Mouse (Mus musculus) layer of hippocampus, postnatal 25 days (tissue): ENCODE data around the gene Ercc6. TPM values are rescaled to one million over a fixed set of nuclear protein-coding genes. Genes with fewer than 3 reads are reported as not detected.

ENCODE experiments used
- DNase-seq, 2 experiments: peaks; one replicate each; pipeline ENCODE4 v3.0.0; 2022; ENCODE audit warnings: mixed read lengths in 2 of 2, low spot score in 1 of 2; ENCODE audit errors: extremely low spot score in 1 of 2
- total RNA-seq, 2 experiments: library from RNA; stranded (reverse); gene quantifications; 2 replicates each; pipeline ENCODE4 v1.2.3; 2021

The Ercc6 gene
- 10 to 100 TPM; 16.8 to 22.3 TPM for total RNA-seq

DNA sequence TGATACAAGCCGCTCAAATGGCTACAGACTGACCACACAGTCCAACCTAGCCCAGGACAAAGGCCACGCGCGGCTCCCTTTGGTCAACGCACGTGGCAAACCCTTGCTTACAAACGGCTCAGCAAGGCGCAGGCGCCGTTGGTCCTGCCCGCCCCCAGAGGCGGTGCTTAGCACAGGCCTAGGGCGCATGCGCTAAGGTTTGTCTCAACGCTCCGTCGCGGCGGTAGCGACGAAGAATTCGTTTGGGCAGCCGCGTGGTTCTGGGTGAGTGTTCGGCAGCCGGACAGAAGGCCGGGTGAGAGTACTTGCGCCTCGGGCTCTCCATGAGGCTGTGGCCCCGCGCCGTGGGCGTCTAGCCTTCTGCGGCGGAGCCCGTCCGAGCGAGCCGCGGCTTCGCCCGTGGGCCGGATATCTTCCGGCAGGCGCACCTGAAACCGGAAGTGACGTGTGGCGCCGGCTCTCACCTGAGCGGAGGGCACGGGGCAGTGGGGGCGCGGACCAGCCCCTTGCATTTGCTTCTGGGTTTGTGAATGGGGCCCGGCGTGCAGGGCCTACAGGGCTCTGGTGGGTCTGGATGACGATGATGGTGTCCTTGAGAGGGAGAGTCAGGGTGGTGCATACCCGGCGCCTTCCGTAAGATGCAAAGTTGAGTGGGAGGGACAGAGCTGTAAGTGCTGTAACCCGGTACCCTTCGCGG lies at the start of gene Ercc6:
Gene Ercc6, plus strand, starts transcription at position 186 of the 697 bp plus-strand sequence.
- peak; percentile 91 for DNase-seq

DNA sequence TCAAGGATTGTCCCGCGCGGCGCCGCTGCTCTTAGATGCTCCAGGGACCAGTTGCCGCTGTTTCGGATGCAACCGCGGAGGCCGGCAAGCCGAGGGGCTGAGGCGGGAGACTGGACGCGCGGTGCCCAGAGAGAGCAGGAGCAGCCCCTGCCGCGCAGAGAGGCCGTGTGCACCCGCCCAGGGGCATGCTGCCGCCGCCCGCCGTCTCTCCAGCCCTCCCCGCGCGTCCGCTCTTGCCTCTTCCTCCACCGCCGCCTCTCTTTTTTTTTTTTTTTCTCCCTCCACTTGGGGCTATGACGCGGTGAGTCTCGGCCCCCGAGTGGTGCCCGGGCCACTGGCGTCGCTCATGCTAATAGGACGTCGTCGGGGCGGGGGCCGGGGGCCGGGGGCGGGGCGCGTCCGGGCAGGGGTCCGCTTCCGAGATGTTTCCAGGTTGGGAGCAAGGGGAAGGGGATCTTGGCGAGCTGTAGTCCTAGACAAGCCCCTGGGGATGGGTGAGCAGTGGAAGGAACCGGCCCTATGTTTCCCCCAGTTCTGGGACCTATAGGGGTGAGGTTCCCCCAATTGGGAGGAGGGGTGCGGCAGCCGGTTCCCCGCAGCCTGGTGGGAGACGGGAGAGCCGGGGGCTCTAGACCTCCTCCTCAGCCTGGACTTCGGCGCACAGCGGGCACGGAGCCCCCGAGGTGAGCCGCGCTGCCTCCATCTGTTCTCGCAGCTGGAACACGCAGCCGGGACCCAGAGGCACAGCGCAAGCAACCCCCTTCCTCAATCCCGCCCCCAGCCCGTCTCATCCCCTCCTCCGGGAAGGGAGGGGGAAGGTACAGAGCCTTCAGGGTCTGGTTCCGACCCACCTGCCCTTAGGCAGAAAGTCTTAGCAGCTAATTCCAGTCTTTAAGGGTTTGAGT lies 48.5 kb upstream of the Ercc6 start, which contains the start of gene Slc18a3:
Gene Slc18a3, minus strand, starts transcription at position 250 of the 905 bp plus-strand sequence.
- DNase-seq: no peak

DNA sequence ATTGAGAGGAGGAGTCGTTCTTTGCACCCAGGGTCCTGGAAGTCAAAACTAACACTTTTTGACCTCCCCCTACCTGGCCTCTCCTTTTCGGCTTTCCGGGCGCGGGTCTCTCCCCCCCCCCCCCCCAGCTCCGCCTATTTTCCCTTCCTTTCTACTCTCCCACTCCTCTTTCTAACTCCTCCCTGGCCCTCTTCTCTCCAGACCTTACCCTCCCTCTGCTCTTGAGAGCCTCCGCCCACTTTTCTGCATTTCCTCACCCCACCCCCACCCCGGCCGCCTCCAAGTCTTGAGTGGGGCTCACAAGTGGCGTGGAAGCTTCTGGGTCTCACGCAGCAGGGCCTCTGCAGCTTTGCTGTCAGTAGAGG lies 47.8 kb upstream of the Ercc6 start:
- DNase-seq: no peak

- no peak for DNase-seq
Measured at GRCm38 (mm10) chr14:32465889-32466288, 47.4 kb upstream of the Ercc6 start, which contains the start of gene Chat. Chat (minus strand) TSS chr14:32465989.

DNA sequence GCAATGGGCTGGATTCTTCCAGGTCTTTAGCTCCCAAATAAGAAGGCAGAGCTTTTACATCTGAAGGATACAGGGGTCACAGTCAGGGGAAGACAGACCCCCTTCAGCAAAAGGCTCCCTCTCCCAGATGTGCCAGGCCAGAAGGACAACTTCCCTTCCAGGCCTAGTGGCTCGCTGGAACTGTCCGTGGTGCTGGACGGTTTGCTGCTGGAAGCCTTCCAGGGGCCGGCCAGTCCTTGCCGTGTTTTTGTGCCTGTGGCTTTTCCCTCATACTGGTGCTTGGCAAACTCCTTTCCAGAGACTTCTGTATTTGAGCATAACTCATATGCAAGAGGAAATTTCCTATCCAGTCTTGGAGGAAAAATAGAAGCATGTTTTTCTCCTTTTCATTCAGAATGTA lies 45.7 kb upstream of the Ercc6 start:
- peak in 1 of 2 experiments; percentile 57 for DNase-seq

DNA sequence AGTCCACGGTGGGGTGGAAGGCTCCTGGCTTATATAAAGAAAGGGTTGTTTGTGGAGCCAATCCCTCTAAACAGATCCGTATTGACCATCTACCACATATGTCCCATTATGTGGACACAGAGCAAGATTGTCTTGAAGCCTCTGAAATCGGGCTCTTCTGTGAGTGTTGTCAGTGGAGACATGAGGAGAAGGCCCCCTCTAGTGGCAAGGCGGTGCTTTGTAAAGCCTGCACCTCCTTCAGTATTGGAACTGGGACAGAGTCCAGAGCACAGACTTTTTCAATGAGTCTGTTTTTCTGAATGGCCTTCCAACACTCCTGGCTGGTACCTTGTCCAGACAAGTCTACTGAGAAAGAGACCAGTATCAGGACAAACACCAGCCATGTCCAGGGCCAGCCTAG lies 40.3 kb upstream of the Ercc6 start:
- DNase-seq: peak; percentile 32 to 72

DNA sequence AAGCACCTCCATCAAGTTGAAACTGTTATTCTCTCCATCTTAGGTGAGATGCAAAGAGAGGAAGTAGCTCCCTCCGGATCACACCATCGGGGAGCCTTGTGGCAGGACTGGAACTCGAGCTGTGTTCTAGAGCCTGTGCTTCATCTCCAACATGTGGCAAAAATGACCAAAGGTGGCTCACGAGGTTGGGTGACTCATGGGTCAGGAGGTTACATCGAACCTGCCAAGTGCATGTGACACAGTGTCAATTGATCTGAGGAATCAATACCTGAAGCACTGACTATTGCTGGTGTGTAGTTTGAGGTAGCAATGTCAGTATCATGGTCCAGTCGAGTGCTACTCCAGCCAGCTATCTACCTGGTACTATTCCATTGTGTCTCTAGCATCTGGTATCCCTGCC lies 36.8 kb upstream of the Ercc6 start:
- no peak for DNase-seq

DNA sequence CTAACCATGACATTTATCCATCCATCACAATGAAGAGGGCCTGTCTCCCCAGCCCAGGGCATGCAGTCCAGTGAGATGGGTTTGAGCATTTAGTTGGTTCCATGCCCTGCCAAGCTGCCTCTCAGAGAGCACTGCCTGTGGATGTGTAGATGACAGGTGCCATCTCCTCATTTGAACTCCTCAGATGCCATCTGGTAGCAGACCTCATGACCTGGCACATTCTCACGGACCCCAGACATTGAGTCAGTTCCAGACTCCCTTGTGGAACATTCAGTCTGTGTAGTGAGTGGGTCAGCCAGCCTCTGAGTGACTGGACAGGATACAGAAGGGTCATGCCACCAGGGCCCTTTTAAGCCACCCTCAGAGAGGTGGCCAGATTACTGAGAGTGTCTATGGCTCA lies 35.7 kb upstream of the Ercc6 start:
- no peak for DNase-seq

- DNase-seq: no peak
Measured at GRCm38 (mm10) chr14:32482061-32482460, 31.3 kb upstream of the Ercc6 start.

- DNase-seq: no peak
Measured at GRCm38 (mm10) chr14:32492521-32492920, 20.8 kb upstream of the Ercc6 start.

DNA sequence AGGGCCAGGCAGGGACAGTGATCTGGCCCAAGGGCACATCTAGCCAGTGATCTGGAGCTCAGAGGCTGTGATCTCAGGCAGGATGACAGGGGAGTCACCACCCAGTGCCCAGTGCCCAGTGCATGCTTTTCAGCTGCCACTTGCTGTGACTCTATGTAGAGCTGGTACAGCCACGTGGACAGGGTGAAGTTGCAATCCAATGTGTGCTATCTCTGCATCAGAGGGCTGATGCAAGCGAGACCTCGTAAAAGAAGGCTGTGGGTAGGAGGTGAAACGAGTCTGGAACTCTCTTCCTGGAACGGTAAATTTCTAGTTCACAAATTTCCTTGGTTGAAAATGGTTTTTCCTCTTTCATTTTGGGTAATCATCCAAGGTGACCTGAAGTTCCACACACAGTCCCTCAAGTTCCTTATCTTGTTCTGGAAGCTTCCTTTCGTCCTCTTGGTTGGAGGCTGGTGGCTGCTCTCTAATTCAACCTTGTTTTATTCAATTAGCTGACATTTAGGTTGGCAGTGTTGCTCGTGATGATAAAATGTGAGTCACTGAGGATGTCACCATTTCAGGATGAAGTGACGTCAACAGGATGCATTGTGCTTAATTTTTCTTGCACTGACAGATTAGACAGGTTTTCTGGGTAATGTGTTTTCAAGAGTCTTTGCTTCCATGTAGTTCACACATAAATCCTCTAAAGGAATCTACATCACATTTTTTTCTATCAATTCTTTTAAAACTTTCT lies 17.0 kb upstream of the Ercc6 start:
- DNase-seq: no peak

DNA sequence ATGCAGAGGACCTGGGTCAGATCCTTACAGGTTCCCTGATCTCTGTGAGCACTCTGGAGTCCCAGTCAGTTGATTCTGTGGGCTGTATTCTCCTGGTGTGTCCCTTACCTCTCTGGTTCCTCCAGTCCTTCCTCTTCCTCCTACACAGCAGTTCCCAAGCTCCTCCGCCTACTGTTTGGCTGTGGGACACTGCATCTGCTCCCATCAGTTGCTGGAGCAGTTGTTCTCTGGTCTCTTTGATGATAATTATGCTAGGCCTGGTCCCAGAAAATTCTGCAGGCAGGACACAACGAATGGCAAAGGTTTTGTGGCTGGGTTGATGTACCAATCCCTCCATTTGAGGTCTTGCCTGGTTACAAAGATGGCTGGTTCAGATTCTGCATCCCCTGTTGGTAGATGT lies 12.0 kb upstream of the Ercc6 start:
- no peak for DNase-seq

DNA sequence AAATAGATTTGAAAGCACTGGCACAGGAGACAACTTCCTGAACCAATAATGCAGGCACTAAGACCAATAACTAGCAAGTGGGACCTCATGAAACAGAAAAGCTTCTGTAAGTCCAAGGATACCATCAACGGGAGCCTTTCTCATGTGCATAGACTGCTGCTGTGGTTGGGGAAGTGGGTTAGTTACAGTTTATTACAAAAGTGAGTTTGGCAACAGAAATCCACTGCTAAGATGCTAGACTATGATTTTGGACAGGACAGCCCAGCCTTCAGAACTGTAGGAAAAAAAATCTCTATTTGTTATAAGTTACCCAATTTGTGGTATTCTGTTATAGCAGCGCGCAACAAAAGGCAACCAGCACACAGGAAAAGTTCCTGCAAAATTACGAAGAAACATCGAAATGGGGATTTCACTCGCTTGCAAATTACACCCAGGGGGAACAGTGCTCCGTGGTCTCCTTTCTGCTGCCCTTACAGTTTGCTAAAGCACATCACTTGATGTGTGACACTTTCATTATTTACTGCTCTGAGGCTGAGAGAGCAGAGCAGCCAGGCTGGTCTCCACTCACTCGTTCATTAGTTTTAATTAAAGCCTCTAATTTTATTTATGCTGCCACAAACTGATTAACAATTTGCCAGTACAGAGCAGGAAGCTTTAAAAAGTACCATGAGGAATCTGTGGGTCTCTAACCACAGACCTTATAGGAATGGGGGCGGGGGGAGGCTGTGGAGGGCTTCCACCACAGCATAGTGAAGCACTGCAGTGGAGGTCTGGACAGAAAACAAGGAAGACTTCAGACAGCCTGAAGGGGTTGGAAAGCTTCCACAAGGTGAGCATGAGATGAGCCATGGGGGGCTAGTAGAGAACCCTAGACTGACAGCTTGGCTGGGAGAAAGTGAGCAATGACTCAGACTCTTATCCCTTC lies 10.3 kb upstream of the Ercc6 start:
- DNase-seq: no peak

DNA sequence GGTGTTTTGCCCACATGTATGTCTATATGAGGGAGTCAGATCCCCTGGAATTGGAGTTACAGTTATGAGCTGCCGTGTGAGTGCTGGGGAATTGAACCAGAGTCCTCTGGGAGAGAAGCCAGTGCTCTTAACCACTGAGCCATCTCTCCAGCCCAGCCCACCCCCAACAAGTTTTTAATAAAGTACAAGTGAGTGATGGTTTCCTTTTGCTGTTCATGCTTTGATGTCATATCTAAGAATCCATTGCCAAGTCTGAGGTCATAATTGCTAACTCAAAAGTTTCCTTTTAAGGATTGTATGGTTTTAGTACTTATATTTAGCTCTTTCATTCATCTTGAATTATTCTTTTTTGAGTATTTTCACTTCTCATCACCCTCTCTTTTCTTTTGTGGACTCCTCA lies 9.4 kb upstream of the Ercc6 start:
- no peak for DNase-seq

- no peak for DNase-seq
Measured at GRCm38 (mm10) chr14:32506329-32506728, 7.0 kb upstream of the Ercc6 start.

GRCm38 (mm10) chr14:32507216-32507615 lies 6.1 kb upstream of the Ercc6 start:
- DNase-seq: no peak

DNA sequence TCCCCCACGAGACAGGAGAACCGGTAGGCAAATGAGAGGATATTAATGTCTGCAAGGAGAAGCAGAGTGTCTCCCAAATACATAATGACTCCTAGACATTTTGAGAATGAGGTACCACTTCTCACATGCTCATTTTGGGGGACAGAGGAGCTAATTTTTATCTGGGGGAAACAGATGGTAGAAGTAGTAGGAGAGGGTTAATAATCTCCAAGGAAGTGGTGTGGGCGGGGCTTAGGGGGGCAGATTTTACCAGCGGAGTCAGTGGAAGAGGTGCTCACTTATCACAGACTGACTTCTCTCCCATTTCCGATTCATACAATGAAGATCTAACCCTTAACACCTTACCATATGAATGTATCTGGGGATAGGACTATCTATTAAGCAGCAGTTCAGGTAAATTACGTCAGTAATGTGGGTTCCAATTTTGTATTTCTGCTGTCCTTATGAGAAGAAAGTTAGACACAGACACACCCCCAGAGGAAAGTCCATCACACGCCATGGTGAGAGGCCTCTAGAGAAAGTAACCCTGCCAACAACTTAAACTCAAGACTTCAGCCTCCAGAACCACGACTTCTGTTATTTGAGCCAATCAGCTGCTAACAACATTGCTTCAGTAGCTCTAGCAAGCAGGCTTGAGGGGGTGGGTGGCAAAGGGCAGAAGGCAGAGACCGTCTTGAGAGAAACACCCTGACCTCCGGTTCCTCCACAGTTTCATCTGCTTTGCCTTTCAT lies 5.1 kb upstream of the Ercc6 start:
- DNase-seq: no peak

DNA sequence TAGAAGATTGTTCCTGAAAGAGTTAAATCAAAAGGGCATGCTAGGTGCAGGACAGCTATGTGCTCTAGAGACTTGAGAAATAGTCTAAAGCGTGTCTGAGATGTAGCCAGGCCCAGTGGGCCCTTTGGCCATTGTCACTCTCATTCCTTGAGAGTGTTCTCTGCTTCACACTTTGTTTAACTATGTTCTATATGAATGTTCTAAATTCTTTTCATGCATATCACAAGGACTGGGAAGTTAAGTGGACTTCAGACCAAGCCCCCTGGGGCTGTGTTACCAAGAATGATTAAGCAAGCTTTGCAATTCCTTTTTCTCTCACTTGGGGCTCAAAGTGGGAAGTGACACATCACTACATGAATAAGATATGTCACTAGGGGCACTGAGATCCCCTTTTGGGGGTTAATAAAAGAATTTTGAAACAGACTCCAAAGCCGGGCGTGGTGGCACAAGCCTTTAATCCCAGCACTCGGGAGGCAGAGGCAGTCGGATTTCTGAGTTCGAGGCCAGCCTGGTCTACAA lies 3.8 kb upstream of the Ercc6 start:
- no peak for DNase-seq

GRCm38 (mm10) chr14:32512912-32513311 lies 409 bp upstream of the Ercc6 start:
- no peak for DNase-seq
